Mouse (Mus musculus): Measurements from ENCODE around the gene Lonp2. TPM values are rescaled to one million over a fixed set of nuclear protein-coding genes. Genes with fewer than 3 reads are reported as not detected.

Lonp2 gene
- total RNA-seq (2021): 10 to 100 TPM; 73.1 to 78.6 TPM

DNA sequence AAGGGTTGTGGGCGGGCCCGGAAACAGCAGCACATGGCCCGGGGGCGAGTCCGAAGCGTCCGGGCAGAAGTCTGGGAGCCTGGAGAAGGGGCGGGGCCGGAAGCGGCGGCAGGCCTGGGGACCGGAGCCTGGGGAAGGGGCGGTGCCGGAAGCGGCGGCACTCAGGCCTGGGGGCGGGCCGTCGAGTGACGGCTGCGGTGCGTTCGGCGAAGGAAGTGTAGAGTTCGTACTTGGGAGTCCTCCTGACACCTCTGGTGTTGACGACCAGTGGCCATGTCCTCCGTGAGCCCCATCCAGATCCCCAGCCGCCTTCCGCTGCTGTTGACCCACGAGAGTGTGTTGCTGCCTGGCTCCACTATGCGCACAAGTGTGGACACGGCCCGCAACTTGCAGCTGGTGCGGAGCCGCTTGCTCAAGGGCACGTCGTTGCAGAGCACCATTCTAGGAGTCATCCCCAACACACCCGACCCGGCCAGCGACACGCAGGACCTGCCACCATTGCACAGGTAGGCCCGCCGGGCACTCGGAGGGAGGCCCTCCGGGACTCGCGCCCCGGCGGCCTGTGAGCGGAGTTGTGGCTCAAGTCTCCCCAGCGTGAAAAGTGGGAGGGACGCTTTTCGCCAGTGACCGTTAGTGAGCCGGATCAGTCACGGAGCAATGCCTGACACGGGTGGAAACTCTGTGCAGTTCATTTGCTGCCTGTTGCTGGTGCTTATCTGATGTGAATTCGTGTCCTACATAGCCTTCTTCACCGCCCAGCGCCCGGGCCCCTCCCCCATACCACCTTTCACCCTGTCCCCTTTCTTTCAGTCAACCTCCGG lies at the start of gene Lonp2:
Lonp2 (plus strand) TSS at position 133 of the 821 bp plus-strand sequence.
- peak; percentile 96 to 97 for DNase-seq

DNA sequence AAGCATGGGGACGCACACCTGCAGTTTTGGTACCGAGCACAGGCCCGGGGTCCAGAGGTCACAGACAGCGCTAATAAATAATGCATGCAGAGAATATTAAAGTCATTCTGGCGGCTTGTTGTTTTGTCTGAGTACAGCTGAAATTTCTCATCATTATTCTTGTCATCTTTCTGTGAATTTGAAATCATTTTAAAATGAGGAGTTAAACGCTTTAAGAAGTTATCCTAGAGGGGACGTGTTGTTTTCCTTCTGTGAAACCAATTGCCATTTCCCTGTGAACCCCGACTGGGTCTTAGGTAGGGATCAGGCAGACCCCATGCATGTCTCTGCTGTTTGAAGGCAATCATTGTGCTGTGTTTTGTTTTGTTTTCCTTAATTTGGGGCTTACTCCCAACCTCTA lies 46.3 kb upstream of the Lonp2 start:
- no peak for DNase-seq

DNA sequence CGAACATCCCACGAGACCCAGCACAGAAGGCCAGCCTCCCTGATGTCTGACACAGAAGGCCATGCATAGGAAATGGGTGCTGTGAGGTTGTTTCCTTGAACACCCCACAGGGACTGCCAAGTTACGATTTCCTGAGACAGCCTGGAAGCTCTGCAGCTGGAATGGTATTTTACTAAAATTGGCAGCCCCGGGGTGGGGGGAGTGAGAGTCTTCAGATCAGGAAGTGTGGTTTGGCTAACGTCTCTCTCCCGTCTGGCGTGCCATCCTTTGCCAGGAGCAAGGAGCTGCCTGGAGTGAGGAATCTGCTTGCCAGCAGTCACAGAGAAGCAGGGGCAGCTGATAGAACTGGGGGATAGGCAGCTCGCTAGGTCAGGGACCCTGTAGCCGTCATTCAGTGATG lies 45.8 kb upstream of the Lonp2 start:
- peak; percentile 64 to 74 for DNase-seq

DNA sequence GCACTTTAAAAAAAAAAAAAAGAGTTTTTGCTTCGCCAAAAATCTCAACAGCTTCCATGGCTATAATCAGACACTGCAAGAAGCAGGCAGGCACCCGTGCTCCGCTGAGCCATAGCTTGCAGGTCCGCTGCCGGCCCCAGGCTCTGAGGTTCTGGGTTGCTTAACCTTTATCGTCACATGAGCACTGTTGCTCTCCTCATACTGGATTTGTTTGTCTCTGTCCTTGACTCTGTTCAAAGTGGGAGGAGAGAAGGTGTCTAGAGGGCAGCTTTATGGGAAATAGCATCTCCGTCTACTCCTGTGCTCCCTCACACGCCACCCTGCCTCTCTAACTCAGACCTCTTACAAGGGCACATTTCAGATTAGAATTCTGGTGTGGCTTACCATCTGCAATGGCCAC lies 45.1 kb upstream of the Lonp2 start:
- peak in 1 of 2 experiments; percentile 25 for DNase-seq

DNA sequence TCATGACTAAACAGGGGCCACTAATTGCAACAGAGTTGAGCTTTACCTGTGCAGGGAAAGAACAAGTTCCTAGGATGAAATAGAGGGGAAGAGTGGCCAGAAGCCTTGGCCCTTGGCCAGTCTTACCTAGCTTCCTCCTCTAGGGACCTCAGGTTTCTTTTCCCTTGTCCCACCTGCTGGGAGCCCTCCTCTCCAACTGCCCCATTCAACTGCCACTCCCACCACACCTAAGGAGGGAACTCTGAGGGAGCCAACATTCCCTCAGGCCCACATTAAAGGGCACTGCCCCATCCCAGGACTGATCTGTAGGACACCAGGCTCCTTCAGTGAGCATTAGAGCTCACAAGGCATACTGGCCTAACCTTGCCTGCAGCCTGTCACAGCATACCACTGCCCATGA lies 43.4 kb upstream of the Lonp2 start, which contains the start of gene Abcc12:
Abcc12 (minus strand) TSS at position 229 of the 400 bp plus-strand sequence.
- no peak for DNase-seq

DNA sequence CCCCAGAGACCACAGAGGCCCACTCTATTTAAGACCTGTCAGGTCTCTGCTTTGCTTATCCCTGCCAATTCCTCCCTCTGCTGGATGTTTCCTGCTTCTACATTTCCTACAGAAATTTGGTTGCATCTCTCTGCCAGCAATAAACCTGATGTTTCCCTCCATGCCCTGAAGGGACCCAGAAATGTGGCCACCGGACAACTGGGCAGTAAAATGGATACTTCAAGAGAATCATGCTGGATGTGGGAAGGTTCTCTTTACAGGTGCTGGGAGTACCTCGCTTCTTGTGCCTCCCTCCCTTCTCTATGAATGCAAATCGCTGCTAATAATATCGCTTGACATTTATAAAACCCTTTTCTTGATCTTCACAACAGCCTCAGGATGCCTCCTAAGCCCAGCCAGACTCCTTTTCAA lies 41.9 kb upstream of the Lonp2 start:
- DNase-seq: no peak

DNA sequence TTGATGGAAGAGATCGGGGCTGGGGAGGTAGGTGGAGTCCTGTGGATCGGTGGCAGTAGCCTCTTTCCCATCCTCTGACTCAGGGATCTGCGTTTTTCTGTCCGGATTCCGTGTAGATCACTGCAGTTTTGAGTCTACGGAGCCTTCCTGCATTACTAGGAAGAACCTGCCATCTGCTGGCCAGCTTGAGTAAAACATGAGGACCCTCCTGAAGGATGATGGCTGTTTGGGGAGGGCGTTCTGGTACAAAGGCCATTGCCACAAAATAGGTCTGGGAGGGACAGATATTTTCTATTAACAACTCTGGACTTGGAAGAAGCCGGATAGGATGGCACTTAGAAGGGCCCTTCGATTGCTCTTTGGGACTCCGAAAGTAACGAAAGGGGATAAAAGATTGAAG lies 38.7 kb upstream of the Lonp2 start:
- peak; percentile 77 to 84 for DNase-seq

DNA sequence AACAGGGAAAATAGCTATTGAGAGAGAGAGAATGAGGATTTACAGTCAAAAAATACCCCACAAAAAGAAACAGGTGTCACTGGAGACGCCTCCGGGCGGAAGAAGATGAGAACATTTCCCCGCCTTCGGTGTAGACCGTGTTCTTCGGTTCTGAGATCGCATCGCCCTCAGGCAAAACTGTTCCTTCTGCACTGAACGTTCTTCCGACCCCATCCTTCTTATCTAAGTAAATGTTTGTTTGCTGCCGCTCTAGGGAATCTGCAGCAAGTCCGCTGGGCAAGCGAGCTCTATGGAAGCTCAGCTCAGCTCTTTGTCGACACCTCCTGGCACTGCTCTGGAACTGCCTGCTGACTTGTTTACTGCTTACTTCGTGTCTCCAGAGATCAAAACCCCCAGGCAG lies 38.3 kb upstream of the Lonp2 start:
- peak; percentile 77 to 78 for DNase-seq

DNA sequence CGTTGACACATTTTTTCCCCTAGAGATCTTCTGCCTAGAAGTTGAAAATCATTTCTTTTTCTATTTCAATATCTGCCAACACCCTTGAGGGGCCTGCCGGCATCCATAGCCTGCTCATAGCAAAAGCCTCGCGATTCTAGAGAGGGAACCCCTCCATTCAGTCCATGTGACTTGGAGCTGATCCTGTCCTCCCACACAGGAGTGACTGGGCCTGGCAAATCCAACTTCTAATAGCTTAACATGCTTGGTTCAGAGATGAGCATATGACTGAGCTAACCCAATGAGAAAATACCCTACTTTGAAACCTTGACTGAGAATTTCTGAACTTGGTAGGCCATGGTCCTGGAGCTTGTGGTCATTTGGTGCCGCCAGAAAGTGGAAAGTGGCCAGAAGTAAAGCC lies 37.8 kb upstream of the Lonp2 start:
- DNase-seq: no peak

DNA sequence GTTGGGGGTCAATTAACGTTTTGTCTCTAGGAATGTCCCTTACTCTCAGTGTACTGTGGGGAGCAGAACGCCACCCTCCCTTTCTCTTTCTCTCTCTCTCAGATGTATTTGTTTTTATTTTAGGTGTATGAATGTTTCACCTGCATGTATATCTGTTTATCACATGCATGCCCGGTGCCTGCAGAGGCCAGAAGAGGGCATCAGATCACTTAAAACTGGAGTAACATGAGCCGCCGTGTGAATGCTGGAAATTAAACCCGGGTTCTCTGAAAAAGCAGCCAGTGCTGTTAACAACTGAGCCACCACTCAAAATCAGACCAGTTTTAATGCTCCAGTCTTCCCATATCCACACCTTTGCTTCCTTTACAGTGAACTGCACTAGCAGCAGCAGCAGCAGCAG lies 37.2 kb upstream of the Lonp2 start:
- no peak for DNase-seq

DNA sequence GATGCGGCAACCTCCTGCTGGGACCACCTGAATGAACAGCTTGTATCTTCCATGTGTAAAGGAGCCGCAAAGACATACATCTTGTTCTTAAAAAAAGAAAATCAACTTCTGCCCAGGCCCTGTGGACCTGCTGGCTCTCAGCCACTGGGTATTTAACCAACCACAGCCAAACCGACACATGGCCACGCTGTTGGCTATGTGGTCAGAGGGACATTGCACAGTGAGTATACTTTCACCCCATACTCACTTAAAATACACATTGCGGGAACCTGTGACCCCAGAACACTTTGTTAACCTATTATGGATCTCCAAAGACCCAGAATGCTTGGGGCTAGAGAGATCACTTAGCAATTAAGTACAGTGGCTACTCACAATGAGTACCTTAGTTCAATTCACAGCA lies 35.5 kb upstream of the Lonp2 start:
- no peak for DNase-seq

DNA sequence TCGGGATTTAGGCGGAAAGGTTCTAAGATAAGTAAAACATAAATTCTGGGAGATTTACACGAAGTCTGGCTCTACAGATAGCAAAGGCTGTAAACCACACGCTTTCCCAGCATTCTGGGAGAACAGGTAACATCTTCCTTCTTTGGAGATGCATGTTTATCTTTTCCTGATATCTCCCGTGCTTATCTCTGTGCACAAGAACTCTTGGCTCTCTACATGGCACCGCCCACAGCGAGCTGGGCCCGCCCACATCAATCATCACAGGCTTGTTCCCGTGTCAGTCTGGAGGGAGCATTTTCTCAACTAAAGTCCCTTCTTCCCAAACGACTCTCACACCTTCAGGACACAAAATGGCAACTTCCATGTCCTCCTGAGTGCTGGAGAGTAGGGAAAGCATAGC lies 30.7 kb upstream of the Lonp2 start:
- DNase-seq: no peak

DNA sequence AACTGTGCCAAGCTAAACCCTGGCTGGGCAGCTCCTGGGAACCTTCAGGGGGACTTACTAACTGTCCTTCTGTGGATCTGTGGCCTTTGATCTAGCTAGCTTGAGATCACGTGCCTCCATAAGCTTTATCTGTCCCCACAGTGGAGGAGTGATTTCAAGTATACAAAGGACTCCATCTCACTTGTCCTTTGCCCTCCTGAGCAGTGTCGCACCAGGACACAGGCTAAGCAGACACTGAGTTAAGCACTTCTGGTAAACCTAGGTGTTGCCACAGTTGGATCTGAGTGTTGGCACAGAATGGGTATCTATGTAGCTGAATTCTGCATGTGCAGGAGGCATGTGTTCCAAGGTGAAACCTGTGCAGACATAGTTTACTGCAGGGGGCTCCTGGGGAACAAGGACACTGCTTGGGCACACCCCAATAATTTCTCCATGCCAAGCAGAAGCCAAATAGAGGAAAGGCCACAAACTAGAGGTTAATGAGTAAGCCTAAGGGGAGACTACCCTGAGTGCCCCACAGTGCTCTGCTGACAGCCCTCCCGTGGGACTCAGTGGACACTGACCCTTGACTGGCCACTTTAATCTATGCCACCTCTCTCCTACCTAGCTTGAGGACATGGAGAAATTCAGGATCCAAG lies 29.6 kb upstream of the Lonp2 start:
- no peak for DNase-seq

DNA sequence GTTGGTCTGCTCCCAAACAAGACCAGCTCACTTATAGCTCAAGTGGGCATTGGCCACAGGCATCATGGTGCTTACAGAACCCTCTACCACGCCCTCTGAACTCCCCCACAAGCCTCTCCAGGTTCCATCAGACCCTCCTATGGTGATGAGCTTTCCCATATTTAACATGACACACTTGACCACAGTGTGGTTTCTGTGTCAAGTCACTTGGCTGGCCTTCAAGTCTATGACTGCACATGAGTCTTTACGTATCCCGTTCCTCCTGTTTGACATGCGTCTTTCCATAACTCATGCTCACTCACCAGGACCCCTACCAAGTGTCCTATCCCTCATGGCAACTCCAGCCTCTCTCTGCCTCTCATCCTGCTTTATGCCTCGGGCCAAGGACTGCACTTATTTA lies 28.2 kb upstream of the Lonp2 start:
- DNase-seq: no peak

DNA sequence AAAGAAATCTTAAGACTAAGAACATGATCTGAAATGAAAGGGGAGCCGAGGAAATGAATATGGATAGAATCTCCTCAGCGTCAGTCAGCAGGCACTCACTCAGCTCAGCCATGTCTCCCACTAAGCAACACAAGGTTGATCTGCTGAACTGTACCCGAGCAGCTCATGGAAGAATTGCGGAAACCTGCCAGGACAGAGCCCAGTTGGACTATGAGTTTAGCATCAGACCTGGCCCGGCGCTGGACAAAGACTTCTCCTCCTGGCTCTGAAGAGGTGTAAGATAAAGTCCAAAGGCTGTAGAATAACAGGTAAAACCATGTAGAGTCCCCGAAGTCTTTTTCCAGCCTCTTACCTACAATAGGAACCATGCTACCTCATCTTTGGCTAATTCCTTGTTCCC lies 26.2 kb upstream of the Lonp2 start:
- DNase-seq: no peak

DNA sequence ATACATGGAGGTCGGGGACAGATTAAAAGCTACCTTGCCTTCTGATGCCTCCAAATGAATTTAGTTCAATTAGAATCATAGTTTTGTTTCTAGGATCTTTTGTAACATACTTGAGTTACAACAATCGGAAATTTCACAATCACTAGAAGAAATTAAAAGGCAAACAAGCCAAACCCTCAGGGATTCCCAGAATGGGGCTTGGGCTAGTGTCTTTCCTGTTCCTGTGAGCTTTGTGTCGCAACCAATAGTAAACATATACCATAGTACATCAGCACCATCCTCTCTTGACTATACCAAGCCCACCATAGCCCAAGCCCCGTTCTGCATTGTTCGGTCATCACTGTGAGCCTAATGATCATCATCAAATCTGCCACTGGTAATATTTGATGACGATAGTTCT lies 24.5 kb upstream of the Lonp2 start:
- DNase-seq: no peak

DNA sequence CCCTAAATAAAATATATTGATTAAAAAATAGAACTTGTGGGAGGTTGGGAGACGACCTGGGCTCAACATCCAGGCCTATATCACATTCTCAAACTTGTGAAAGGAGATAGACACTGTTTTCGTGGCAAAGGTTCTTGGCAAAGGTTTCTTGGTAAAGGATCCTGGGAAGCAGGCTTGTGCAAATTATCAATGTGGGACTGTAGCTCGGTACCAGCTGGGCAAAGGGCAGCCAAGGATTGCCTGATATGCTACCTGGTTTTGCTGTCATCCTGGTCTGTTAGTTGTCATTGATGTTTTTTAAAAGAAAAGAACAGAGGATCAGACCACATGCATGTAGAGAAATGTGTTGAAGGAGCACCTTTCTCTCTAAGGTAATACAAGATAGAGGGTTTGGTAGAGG lies 23.5 kb upstream of the Lonp2 start:
- DNase-seq: no peak

DNA sequence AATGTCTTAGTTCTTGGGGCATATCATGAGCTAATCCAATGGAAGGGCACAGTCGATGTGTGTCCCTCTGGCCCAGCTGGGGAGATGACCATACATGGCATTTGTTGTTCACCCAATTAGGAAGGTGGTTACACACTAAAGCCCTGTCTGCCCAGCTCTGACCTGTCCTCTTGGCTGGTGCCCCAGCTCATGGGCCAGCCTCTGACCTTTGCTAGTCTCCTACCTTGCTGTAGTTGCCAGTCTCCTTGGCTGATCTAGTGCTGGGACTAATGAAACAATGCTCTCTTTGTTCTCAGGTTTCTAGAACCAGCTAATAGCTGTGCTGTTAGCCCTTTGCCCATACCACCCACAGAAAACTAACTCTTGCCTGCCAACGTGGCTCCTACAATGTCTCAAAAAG lies 20.7 kb upstream of the Lonp2 start:
- DNase-seq: no peak

DNA sequence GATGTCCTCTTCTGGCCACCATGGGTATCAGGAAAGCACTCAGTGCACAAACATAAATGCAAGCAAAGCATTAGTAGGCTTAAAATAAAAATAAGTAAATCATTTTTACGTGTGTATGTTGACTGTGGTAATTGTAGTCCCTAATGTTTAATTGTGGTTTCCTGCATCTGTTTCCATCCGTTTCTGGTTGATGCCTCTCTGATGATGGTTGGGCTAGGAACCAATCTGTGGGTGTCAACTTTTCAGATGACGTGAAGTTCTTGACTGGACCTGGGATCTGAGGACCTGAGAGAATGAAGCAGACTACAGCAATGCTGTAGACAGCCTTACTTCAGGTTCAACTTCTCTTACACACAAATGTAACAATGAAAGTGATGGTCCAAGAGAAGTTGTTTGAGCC lies 19.2 kb upstream of the Lonp2 start:
- DNase-seq: no peak

DNA sequence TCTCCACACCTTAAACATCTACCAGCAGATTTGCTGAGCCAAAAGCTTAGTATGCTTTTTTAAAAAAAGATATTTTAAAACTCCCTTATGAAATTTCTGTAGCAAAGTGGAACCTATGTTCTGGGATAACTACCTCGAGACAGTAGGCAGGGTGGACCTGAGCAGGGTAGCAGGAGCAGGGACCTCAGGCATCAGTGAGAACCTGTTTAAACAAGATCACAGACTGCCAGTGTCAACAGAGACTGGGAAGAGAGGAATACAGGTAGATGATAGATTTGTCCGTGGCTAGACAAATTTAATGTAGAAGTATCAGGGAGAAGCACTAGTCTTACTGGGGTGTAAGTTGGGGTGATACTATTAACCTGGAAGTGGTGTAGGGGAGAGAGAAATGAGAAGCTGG lies 10.0 kb upstream of the Lonp2 start:
- no peak for DNase-seq

DNA sequence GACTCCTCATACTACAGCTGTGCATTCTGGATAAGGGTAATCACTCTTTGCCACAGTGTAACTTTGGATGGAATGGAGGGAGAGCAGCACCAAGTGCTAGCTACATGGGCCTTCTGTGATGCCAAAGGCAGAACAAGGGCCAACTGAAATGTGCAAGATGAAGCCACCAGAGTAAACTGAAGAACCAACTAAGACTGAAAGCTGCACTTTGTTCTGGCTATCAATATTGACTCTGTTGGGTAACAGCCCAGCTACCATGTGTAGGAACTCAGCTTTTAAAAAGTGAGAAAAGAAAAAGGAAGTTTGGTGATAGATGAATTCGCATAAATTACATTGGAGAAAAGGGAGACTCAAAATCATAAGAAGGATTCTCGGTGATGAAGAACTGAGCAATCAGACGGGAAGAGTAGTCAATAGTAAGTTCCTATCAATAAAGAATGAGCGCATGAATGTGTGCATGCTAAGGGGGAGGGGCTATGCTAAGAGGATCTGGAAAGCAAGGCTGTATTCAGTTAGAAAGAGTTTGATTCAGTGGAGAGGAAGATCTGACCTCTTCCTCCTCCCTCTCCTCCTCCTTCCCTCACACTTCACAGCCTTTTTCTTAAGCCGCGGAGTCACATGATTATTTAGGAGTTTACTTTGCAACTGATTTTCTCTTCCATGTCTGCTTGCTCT lies 8.6 kb upstream of the Lonp2 start:
- no peak for DNase-seq

DNA sequence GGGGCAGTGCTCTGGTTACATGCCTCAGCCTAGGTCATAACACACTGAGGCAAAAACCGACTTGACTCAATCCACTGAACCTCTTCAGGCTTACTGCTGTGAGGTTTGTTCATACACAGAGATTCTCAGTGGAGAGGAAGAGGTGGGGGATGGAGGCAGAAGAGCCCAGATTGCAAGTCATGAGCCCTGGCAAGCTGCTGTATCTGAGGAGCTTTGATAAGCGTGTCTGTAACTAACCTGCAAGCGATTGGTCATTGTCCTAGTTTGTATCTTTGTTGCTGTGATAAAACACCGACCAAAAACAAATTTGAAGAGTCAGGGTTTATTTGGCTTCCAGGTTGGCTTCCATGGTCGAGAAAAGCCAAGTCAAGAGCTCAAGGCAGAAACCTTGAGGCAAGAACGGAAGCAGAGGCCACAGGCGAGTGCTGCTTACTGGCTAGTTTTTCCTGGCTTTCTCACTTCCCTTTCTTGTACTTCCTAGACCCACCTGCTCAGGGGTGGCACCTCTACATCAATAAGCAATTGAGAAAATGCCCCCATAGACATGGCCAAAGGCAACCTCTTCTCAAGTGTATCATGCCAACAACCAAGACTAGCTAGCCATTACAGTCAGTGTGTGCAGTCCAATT lies 6.0 kb upstream of the Lonp2 start:
- no peak for DNase-seq

DNA sequence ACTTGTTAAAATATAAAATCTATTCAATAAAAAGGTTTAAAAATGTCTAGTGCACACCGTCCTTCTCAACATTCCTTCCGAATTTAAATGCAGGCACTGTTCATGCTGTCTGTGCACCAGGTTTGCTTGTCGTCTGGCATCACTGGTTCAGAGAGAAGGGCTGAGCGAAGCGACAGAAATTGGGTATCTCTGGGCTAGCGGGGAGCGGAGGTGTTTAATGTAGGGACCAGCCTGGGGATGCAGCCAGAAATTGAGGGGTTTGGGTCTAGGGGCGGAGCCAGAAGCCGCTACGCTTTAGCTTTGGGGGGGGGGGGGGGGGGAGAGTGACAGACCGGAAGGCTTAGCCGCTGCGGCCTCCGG lies 312 bp upstream of the Lonp2 start:
- no peak for DNase-seq

All from layer of hippocampus, postnatal 36 days (tissue).